Mouse (Mus musculus) liver, embryonic 11.5 days (tissue): ENCODE data around the gene Adh1. TPM values are rescaled to one million over a fixed set of nuclear protein-coding genes. Genes with fewer than 3 reads are reported as not detected.

Experiments used
- ATAC-seq: fragments of 200-750 bp; cut with Nextera tagmentation; replicated peaks from 2 replicates; pipeline ENCODE4 v1.8.0; 2017; ENCODE audit warnings: moderate number of reproducible peaks, mild to moderate bottlenecking, moderate TSS enrichment, moderate library complexity; ENCODE audit not compliant: low FRiP score
- DNase-seq: peaks from one replicate; pipeline ENCODE4 v3.0.0-alpha.2; 2017; ENCODE audit warnings: low spot score
- H3K27ac ChIP-seq: fragments of 300-500 bp; sonication (generic); 2 replicates; pipeline ENCODE4 v1.5.1; 2014; ENCODE audit warnings: mild to moderate bottlenecking, low read depth, low read length, control low read depth
- H3K27me3 ChIP-seq: fragments of 300-500 bp; sonication (generic); replicated peaks from 2 replicates; pipeline ENCODE4 v1.6.1; 2014; ENCODE audit warnings: low read length, mixed read lengths; ENCODE audit not compliant: control insufficient read depth, insufficient read depth
- H3K36me3 ChIP-seq: fragments of 300-500 bp; sonication (generic); 2 replicates; pipeline ENCODE4 v1.6.1; 2014; ENCODE audit warnings: mild to moderate bottlenecking, low read length, moderate library complexity, mixed read lengths; ENCODE audit not compliant: control insufficient read depth, insufficient read depth
- H3K4me1 ChIP-seq: fragments of 300-500 bp; sonication (generic); replicated peaks from 2 replicates; pipeline ENCODE4 v1.6.1; 2014; ENCODE audit warnings: low read length, mixed read lengths; ENCODE audit not compliant: control insufficient read depth, insufficient read depth
- H3K4me2 ChIP-seq: fragments of 300-500 bp; sonication (generic); 2 replicates; pipeline ENCODE4 v1.6.1; 2014; ENCODE audit warnings: mild to moderate bottlenecking, control low read depth, moderate library complexity
- H3K4me3 ChIP-seq: fragments of 300-500 bp; sonication (generic); 2 replicates; pipeline ENCODE4 v1.5.1; 2014; ENCODE audit warnings: low read depth, low read length, control low read depth
- H3K9ac ChIP-seq: fragments of 300-500 bp; sonication (generic); 2 replicates; pipeline ENCODE4 v1.6.1; 2014; ENCODE audit warnings: low read depth, low read length, control low read depth
- H3K9me3 ChIP-seq: fragments of 300-500 bp; sonication (generic); 2 replicates; pipeline ENCODE4 v1.6.1; 2016; ENCODE audit warnings: low read length, inconsistent platforms, mixed read lengths; ENCODE audit not compliant: control insufficient read depth
- WGBS: fragments of 180-500 bp; shearing (Covaris S2); extraction: QIAGEN DNeasy Blood & Tissue Kit; methylation state at CpG from one replicate; pipeline ENCODE4 v1.1.7; 2014; 5-methylcytosine and 5-hydroxymethylcytosine counted together
- polyA plus RNA-seq: library from polyadenylated mRNA; unstranded; fragments of >200 nt; fragmentation: Nextera tagmentation; extraction: Ambion mirVana; gene quantifications from 2 replicates; pipeline ENCODE4 v1.2.1, GENCODE M21; 2014

Adh1 gene
- polyA plus RNA-seq, 1 experiment from 2014 or later = 1.4 TPM

- no peaks in the 10 kb centered on the region for H3K27me3 ChIP-seq
- ATAC-seq (no peak), DNase-seq (no peak)
- no peak overlapping the region for H3K9ac ChIP-seq
- 77% methylated on average over 11 of the region's 11 CpGs for WGBS
- no peak overlapping the region for H3K27ac ChIP-seq
- no peaks in the 10 kb centered on the region for H3K9me3 ChIP-seq
- H3K4me2 ChIP-seq = no peak overlapping the region
- H3K4me3 ChIP-seq = no peak overlapping the region
- no peaks in the 10 kb centered on the region for H3K36me3 ChIP-seq
- H3K4me1 ChIP-seq = no peaks in the 10 kb centered on the region; the same call in 1 of the 2 replicates
Observed at GRCm38 (mm10) chr3:138236546-138237163, 24.1 kb upstream of the Adh1 start.

- no peak for ATAC-seq
- Histone ChIP-seq H3K9ac (no peak overlapping the region), H3K4me2 (no peak overlapping the region), H3K27me3 (no peaks in the 10 kb centered on the region), H3K36me3 (no peaks in the 10 kb centered on the region), H3K27ac (no peak overlapping the region), H3K4me1 (no peaks in the 10 kb centered on the region; the same call in 1 of the 2 replicates), H3K9me3 (no peaks in the 10 kb centered on the region), H3K4me3 (no peak overlapping the region)
- WGBS = 77% methylated on average over 10 of the region's 10 CpGs
- DNase-seq = no peak
Observed at GRCm38 (mm10) chr3:138238046-138238445, 22.7 kb upstream of the Adh1 start.

- ATAC-seq (no peak), DNase-seq (no peak)
- Histone ChIP-seq H3K36me3 (no peaks in the 10 kb centered on the region), H3K27me3 (no peaks in the 10 kb centered on the region), H3K4me3 (no peak overlapping the region), H3K27ac (no peak overlapping the region), H3K9me3 (no peaks in the 10 kb centered on the region), H3K4me2 (no peak overlapping the region), H3K4me1 (no peaks in the 10 kb centered on the region; the same call in 1 of the 2 replicates), H3K9ac (no peak overlapping the region)
- WGBS = 86% methylated on average over 6 of the region's 6 CpGs
Observed at GRCm38 (mm10) chr3:138239461-138239860, 21.3 kb upstream of the Adh1 start.

GRCm38 (mm10) chr3:138240411-138240810 lies 20.4 kb upstream of the Adh1 start:
- DNase-seq = no peak
- Histone ChIP-seq H3K36me3 (no peaks in the 10 kb centered on the region), H3K9ac (no peak overlapping the region), H3K27me3 (no peaks in the 10 kb centered on the region), H3K4me3 (no peak overlapping the region), H3K27ac (no peak overlapping the region), H3K9me3 (no peaks in the 10 kb centered on the region), H3K4me1 (no peaks in the 10 kb centered on the region; the same call in 1 of the 2 replicates), H3K4me2 (no peak overlapping the region)
- no peak for ATAC-seq
- WGBS = 85% methylated on average over 3 of the region's 3 CpGs

GRCm38 (mm10) chr3:138240942-138241341 lies 19.8 kb upstream of the Adh1 start:
- Histone ChIP-seq H3K9me3 (no peaks in the 10 kb centered on the region), H3K9ac (no peak overlapping the region), H3K4me1 (no peaks in the 10 kb centered on the region; the same call in 1 of the 2 replicates), H3K36me3 (no peaks in the 10 kb centered on the region), H3K4me2 (no peak overlapping the region), H3K27me3 (no peaks in the 10 kb centered on the region), H3K27ac (no peak overlapping the region), H3K4me3 (no peak overlapping the region)
- ATAC-seq (no peak), DNase-seq (no peak)
- WGBS = 73% methylated on average over 5 of the region's 5 CpGs

- H3K4me3 ChIP-seq = no peak overlapping the region
- H3K27ac ChIP-seq = no peak overlapping the region
- WGBS = 35% methylated on average over 6 of the region's 6 CpGs
- H3K9me3 ChIP-seq = no peaks in the 10 kb centered on the region
- no peaks in the 10 kb centered on the region for H3K27me3 ChIP-seq
- no peaks in the 10 kb centered on the region for H3K36me3 ChIP-seq
- no peak overlapping the region for H3K9ac ChIP-seq
- ATAC-seq (no peak), DNase-seq (no peak)
- no peaks in the 10 kb centered on the region; the same call in 1 of the 2 replicates for H3K4me1 ChIP-seq
- no peak overlapping the region for H3K4me2 ChIP-seq
Observed at GRCm38 (mm10) chr3:138241371-138241770, 19.4 kb upstream of the Adh1 start.

- no peak for ATAC-seq
- no peak for DNase-seq
Observed at GRCm38 (mm10) chr3:138242021-138242726, 18.6 kb upstream of the Adh1 start.

GRCm38 (mm10) chr3:138242933-138243332 lies 17.9 kb upstream of the Adh1 start:
- H3K4me1 ChIP-seq = no peaks in the 10 kb centered on the region; the same call in 1 of the 2 replicates
- H3K27ac ChIP-seq = no peak overlapping the region
- no peak overlapping the region for H3K4me2 ChIP-seq
- no peak overlapping the region for H3K9ac ChIP-seq
- H3K36me3 ChIP-seq = no peaks in the 10 kb centered on the region
- WGBS = 83% methylated on average over 6 of the region's 6 CpGs
- peak; percentile 0 for DNase-seq
- ATAC-seq = no peak
- no peaks in the 10 kb centered on the region for H3K9me3 ChIP-seq
- no peak overlapping the region for H3K4me3 ChIP-seq
- no peaks in the 10 kb centered on the region for H3K27me3 ChIP-seq

More at GRCm38 (mm10) chr3:138242021-138242726, 18.6 kb upstream of the Adh1 start:
- Histone ChIP-seq H3K4me1 (no peaks in the 10 kb centered on the region; the same call in 1 of the 2 replicates), H3K9ac (no peak overlapping the region), H3K4me2 (no peak overlapping the region), H3K9me3 (no peaks in the 10 kb centered on the region), H3K4me3 (no peak overlapping the region), H3K36me3 (no peaks in the 10 kb centered on the region), H3K27me3 (no peaks in the 10 kb centered on the region), H3K27ac (no peak overlapping the region)
- 87% methylated on average over 14 of the region's 14 CpGs for WGBS
